Mouse (Mus musculus) lung, postnatal 14 days (tissue): ENCODE results near the gene Arhgef19.

Experiments
- DNase-seq: peaks from one replicate; pipeline ENCODE4 v3.0.0; 2021

Arhgef19 gene

DNA sequence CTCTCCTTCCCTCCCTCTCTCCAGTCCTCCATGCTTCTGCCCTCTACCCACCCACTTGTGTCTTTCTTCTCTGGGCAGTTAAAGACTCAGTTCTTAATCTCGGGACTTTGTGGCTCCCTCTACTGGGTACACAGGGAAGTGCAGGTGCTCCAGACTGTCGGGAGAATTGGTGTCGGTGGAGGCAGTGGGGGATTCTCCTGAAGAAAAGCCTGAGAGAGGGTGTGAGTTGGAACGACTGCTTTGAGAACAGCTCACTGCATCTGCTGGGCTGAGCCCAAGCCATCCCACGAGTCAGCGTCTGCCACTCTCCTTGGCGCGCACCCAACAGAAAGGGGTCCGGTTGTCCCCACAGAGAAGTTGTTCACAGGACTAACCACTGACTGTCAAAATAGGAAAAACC is 28.5 kb downstream of the Arhgef19 start:
- DNase-seq, result peak; percentile 80

DNA sequence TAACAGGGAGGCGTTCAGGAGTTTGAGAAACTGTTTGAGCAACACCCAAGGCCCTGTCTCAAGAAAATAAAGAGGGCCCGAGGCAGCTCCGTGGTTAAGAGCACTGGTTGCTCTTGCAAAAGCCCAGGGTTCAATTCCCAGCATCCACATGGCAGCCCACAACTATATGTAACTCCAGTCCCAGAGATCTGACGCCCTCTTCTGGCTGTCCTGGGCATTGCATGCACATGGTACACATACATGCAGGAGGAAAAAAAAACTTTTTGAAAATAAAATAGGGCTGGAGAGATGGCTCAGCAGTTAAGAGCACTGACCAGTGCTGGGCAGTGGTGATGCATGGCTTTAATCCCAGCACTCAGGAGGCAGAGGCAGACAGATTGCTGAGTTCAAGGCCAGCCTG is 29.1 kb downstream of the Arhgef19 start:
- no peak for DNase-seq

GRCm38 (mm10) chr4:141269080-141269479 is 29.8 kb downstream of the Arhgef19 start:
- DNase-seq, result no peak

DNA sequence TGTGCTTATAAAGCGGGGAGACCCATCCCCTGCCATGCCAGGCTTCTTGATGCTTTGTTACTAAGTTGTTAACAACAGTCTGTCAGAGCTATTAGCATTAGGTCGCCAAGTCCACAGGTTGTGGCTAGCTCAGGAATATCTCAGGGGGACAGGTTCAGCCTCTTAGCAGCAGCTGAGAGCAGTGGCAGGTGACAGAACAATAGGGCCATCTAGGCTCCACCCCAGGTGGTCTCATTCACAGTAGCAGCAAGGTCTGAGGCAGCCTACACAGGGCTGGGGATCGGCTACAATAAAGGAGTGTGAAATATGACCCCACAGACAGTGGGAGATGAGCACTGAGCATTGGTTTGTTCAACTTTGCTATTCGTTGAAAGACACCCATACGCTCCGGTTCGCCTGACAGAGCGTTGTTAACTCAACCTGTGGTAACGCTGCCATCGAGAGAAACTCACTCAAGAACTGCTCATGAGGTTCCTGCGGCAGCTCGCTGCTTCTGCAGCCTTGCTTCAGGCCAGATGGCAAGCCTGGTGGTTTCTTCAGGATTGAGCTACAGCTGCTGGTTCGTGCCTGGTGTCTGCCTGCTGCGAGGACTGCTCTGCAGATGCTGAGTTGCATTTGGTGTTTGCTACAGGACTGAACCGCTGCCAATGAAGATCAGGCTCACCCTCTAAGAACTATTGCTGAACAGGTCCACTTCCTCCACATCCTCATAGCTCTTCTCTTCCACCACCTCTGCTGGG is 31.1 kb downstream of the Arhgef19 start:
- DNase-seq, result no peak

GRCm38 (mm10) chr4:141271228-141271627 is 31.9 kb downstream of the Arhgef19 start:
- DNase-seq, result no peak

DNA sequence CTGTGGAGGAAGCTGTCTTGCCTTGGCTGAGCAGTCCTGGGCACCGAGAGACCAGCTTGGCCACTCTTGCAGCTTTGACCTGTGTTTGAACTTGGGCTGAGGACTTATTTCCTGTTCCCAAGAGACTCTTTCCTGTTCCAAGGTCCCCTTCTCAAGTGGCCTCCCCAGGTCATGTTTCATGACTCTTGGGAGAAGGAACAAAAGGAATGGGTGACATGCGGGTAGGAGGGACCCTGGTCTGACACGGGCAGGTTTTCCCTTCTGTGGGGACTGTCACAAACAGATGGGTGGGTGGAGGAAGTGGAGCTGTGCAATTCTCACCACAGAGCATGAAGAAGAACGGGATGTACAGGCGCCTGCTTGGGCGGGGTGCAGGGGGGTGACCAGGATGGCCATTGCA is 32.4 kb downstream of the Arhgef19 start:
- peak; percentile 39 for DNase-seq

GRCm38 (mm10) chr4:141272878-141273277 is 33.6 kb downstream of the Arhgef19 start:
- DNase-seq, result peak; percentile 54

GRCm38 (mm10) chr4:141273296-141273695 is 34.0 kb downstream of the Arhgef19 start:
- DNase-seq, result peak; percentile 92

DNA sequence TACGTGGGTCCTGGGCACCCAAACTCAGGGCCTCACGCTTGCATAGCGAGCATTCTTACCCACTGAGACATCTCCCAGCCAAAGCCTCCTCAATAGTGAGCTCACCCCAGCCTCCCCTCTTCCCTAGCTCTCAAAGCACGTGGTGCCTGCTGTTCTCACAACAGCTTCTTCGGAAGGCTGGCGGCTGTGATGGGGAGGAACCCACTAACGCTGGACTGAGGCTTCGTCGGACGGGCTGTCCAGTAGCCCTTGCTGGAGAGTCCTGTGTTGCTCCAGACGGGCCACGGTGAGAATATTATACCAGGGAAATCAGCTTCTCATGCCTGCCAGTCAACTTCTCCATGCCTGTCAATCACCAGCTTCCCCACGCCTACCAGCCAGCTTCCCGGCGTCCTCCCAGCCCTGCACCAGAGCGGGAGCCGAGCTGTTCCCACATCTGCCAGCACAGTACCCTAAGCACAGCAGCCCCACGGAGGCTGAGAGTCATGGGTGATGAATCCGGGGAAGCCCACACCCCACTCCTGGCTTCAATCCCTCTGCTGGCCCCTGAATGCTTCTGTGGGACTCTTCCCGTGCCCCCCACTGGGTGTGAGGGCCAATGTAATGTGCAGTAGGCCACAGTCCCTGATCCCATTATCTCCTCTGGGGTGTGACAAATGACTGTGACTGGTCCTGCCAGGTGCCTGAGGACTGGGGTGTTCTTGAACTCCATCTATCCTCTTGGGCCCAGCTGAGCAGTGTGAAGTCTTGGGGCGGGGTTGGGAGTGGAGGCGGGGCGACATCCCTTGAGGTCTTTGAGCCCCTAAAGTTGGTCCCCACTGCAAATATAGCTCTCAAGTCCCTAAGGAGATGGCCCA is 35.4 kb downstream of the Arhgef19 start:
- DNase-seq, result no peak

- DNase-seq, result peak; percentile 36
Measured at GRCm38 (mm10) chr4:141277157-141277556, 37.9 kb downstream of the Arhgef19 start.

DNA sequence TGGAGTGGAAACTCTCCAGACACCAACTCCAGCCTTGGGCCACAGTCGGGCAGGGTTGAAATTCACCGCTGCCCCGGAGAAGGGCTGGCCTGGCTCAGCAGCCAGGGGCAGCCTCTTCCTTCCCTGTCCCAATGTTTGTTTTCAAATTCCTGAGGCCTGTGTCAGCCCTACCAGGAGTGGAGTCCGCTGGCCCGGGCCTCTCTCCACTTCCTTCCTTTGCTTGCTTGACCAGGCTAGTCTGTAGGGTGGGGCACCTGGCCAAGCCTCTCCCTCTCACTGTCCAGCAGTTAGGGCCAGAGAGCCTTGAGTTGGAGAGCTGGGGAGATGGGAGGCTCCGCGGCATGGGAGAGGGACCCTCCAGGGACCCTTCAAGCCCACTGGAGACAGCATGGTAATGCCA is 38.9 kb downstream of the Arhgef19 start:
- peak; percentile 93 for DNase-seq

DNA sequence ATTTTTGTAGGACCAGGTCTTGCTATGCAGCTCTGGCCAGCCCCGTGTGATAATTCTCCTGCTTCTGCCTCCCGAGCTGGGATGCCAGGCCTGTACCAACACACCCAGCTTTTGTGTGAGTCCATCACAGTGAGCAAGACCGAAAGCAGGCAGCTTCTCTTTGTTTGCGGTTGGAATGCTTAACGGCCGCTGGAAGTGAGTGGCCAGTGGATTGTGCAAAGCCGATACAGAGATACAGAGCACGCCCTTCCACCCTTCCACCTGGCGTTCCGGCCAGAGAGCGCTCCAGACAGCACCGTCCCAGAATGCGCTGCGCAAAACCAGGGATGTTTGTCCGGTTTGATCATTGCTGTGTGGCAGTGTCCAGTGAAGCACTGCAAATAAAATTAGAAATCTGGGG is 40.0 kb downstream of the Arhgef19 start:
- DNase-seq, result peak; percentile 50

DNA sequence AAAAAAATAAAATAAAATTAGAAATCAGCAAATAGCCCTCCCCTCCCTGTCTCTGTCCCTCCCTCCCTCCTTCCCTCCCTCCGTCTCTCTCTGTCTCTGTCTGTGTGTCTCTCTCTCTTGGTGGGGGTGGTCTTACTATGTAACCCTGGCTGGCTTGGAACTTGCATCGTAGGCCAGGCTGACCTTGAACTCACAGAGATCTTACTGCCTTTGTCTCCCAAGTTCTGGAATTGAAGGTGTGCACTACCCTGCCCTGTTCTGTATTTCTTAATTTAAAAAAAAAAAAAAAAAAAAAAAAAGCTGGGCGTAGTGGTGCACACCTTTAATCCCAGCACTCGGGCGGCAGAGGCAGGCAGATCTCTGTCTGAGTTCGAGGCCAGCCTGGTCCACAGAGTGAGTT is 40.5 kb downstream of the Arhgef19 start:
- DNase-seq, result no peak

- DNase-seq, result no peak
Measured at GRCm38 (mm10) chr4:141280471-141280870, 41.2 kb downstream of the Arhgef19 start.

DNA sequence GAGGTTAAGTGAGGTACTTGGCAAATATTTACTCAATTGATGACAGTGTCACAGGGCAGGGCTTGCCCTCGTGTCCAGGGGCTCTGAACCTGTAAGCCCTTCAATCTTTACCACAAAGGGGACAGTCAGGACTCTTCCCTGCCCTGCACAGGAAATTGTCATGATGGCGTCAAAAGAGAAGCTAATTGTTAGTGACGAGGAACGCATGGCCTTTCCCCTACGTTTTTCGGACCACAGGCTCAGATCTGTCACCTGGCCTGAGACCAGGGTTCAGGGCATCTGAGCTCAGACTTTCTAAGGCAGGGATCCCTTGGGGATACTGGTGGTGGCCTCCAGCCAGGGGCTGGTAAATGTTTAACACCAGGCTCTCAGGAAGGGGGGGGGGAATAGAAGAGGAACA is 41.9 kb downstream of the Arhgef19 start:
- DNase-seq, result peak; percentile 44

- DNase-seq, result no peak
Measured at GRCm38 (mm10) chr4:141281578-141281977, 42.3 kb downstream of the Arhgef19 start.

DNA sequence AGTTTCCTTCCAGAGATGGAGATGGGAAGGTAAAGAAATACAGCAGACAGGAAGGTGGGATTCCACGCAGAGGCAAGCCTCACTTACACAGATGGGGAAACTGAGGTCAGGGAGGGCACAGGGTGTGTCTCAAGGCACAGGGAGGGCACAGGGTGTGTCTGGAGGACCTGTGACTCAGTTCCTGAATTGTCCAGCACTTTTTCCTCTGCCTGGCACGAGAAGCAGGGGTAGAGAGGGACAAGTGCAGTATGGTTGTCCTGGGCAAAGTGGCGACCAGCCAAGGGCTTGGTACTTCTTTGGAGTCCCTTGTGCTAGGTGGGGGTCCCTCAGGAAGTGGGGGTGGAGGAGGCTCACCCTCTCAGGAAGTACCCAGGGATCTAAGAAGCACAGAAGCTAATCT is 42.8 kb downstream of the Arhgef19 start:
- no peak for DNase-seq

DNA sequence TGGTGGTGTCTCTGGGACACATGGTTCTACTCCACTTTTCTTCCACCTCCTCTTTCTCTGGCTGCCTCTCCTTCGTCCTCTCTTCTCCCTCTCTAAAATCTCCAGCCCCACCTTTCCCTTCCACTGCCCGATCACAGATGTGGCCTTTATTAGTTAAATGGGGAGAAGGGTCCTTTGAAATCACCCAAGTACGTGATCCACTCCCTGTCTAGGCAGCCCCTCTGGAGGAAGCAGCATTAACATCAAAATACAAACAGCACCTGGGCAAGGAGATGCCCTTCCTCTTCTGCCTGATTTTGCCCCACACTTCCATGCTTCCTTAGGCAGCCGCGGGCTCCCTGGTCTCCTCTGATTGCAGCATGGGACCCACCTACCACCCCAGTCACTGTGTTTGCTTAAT is 43.3 kb downstream of the Arhgef19 start:
- DNase-seq, result no peak

- no peak for DNase-seq
Measured at GRCm38 (mm10) chr4:141283176-141283878, 44.0 kb downstream of the Arhgef19 start.

DNA sequence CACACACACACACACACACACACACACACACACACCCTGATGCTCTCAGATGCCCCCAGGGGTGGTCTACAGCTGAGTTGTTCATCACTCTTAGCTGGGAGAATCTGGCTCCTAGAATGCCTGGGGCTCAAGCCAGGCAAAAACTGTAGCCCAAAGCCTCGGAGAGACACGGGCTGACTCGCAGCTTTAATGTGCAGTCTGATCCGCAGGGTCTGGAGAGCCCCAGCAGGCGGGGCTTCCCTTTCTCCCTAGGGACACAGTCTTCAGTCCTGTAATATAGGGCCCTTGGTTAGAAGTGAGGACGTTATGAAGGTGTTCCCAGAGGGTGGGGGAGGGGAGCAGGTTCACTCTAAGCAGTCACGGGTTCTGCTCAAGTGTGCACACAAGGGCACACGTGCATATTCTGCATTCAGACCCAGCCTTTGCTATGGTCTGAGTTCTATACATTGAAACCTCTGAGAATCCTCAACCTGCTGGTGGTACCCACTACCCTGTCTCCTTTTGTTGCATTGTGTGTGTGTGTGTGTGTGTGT is 44.6 kb downstream of the Arhgef19 start:
- no peak for DNase-seq

- no peak for DNase-seq
Measured at GRCm38 (mm10) chr4:141284486-141284885, 45.2 kb downstream of the Arhgef19 start.

DNA sequence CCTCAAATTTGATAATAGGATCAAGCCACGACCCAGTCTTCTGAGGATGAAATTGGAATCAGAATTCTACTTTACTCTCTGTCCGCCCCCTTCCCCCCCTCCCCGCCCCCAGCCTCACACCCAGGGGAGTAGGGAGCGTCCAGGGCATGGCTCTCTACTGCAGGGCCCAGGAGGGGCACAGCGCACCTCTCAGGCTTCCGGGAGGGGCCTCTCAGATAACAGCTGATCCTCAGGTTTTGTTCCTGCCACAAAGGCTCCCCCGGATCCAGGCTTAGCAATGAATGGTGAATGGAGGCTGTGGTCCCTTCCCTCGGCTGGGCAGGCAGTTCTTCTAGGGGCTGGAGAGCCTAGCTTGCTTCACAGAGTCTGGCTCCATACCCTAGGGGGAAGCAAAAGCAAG is 45.8 kb downstream of the Arhgef19 start:
- DNase-seq, result no peak

GRCm38 (mm10) chr4:141286860-141287517 is 47.7 kb downstream of the Arhgef19 start:
- DNase-seq, result peak; percentile 72
